Mouse (Mus musculus) olfactory bulb, adult 2 months (tissue): ENCODE measurements around the gene Ap4b1.

Experiments used
- CTCF ChIP-seq: fragments of 200-500 bp; IDR thresholded peaks from 2 replicates; pipeline ENCODE4 v1.5.1; 2012; ENCODE audit warnings: low read depth, mild to moderate bottlenecking, low read length, moderate library complexity; ENCODE audit not compliant: insufficient read depth
- POLR2A ChIP-seq: fragments of 200-500 bp; IDR thresholded peaks from 2 replicates; pipeline ENCODE4 v1.6.1; 2012; ENCODE audit warnings: mild to moderate bottlenecking, low read depth, low read length, moderate library complexity; ENCODE audit not compliant: insufficient read depth

- no peak for TF ChIP-seq CTCF
- TF ChIP-seq POLR2A: no peak
These were observed 3.6 kb upstream of the Ap4b1 start for GRCm38 (mm10) chr3:103805671-103806070.
